Mouse (Mus musculus): Measurements from ENCODE around the gene Hsp90aa1.
"Not testable (repeated sequence)": the region's sequence is repeated elsewhere in the genome, so short reads cannot be mapped to it uniquely, and the experiment has no call there.

The Hsp90aa1 gene

GRCm38 (mm10) chr12:110702556-110702955 is at the start of gene Hsp90aa1:
Gene Hsp90aa1, minus strand, starts transcription at chr12:110702728.
- no peak for DNase-seq (ENCODE audit: low spot score in 2 of 2)

- DNase-seq (ENCODE audit: low spot score in 2 of 2) = peak; percentile 31 to 41
Observed at GRCm38 (mm10) chr12:110750770-110751439, 48.4 kb upstream of the Hsp90aa1 start.

- DNase-seq (ENCODE audit: low spot score in 2 of 2) = no peak
Observed at GRCm38 (mm10) chr12:110738158-110738921, 35.8 kb upstream of the Hsp90aa1 start.

GRCm38 (mm10) chr12:110737170-110738157 is 34.9 kb upstream of the Hsp90aa1 start, which contains the start of gene Wdr20:
Gene Wdr20, plus strand, starts transcription at chr12:110737944.
- DNase-seq (ENCODE audit: low spot score in 2 of 2) = peak; percentile 97 to 99

DNA sequence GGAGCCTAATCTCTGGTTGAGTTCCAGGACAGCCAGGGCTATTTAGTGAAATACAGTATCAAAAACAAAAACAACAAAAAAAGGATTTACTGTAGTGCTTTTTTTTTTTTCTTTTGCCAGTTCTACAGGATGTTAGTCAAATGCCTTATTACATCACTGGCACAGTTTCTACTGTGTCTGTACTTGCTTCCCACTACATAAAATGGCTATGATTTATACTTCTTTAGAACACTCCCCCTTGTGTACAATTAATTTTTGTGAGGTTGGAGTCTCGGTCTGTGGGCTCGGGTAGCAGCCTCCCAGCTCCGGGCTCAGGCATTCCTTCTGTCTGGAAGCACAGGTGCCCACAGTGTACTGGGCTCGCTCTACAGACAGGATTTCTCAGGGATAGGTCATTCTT is 34.1 kb upstream of the Hsp90aa1 start:
- DNase-seq (ENCODE audit: low spot score in 2 of 2) = no peak

GRCm38 (mm10) chr12:110733254-110733653 is 30.7 kb upstream of the Hsp90aa1 start:
- not testable (repeated sequence) for DNase-seq (ENCODE audit: low spot score in 2 of 2)

GRCm38 (mm10) chr12:110726428-110726827 is 23.9 kb upstream of the Hsp90aa1 start:
- DNase-seq (ENCODE audit: low spot score in 2 of 2) = no peak

DNA sequence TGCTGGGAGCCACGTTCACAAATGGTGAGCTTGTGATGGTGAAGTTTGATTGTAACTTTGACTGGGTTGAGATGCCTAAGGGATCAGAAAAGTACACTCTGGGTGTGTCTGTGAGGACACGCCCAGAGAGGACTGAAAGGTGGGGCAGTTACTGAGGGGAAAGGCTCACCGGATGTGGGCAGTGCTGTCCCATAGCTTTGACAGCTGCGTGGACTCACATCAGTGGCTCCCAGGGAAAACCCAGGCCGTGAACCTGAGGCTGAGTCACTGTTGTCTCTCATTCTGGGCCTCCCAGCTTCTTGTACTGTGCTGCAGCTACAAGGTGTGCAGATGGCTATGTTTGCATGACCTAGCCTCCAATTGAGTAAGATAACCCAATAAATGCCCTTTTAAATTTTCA is 23.0 kb upstream of the Hsp90aa1 start:
- DNase-seq (ENCODE audit: low spot score in 2 of 2) = no peak

GRCm38 (mm10) chr12:110725051-110725450 is 22.5 kb upstream of the Hsp90aa1 start:
- no peak for DNase-seq (ENCODE audit: low spot score in 2 of 2)

GRCm38 (mm10) chr12:110716004-110716403 is 13.5 kb upstream of the Hsp90aa1 start:
- DNase-seq (ENCODE audit: low spot score in 2 of 2) = no peak

- DNase-seq (ENCODE audit: low spot score in 2 of 2) = no peak
Observed at GRCm38 (mm10) chr12:110714215-110714614, 11.7 kb upstream of the Hsp90aa1 start.

DNA sequence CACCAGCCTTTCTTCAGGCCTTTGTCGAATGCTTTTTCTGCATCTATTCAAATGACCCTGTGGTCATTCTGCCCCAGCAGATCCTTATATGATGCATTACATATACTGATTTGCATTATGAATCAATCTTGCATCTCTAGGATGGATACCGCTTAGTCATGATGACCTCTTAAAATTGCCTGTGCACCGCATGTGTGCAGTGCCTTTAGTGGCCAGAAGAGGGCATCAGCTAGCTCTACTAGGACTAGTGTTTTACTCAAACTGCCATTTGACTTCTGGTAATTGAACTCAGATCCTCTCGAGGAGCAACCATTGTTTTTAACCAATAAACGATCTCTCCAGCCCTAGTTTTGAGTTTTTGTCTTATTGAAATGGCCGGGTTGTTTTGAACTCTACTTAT is 11.3 kb upstream of the Hsp90aa1 start:
- DNase-seq (ENCODE audit: low spot score in 2 of 2) = no peak

GRCm38 (mm10) chr12:110711270-110711669 is 8.7 kb upstream of the Hsp90aa1 start:
- no peak for DNase-seq (ENCODE audit: low spot score in 2 of 2)

GRCm38 (mm10) chr12:110707451-110707850 is 4.9 kb upstream of the Hsp90aa1 start:
- no peak for DNase-seq (ENCODE audit: low spot score in 2 of 2)

- peak in 1 of 2 experiments; percentile 18 for DNase-seq (ENCODE audit: low spot score in 2 of 2)
Observed at GRCm38 (mm10) chr12:110706337-110707231, 4.1 kb upstream of the Hsp90aa1 start.

GRCm38 (mm10) chr12:110705419-110705818 is 2.9 kb upstream of the Hsp90aa1 start:
- DNase-seq (ENCODE audit: low spot score in 2 of 2) = not testable (repeated sequence)

GRCm38 (mm10) chr12:110703682-110704081 is 1.2 kb upstream of the Hsp90aa1 start:
- no peak for DNase-seq (ENCODE audit: low spot score in 2 of 2)

- DNase-seq (ENCODE audit: low spot score in 2 of 2) = peak; percentile 60 to 84
Observed at GRCm38 (mm10) chr12:110703008-110703471, 512 bp upstream of the Hsp90aa1 start.

DNA sequence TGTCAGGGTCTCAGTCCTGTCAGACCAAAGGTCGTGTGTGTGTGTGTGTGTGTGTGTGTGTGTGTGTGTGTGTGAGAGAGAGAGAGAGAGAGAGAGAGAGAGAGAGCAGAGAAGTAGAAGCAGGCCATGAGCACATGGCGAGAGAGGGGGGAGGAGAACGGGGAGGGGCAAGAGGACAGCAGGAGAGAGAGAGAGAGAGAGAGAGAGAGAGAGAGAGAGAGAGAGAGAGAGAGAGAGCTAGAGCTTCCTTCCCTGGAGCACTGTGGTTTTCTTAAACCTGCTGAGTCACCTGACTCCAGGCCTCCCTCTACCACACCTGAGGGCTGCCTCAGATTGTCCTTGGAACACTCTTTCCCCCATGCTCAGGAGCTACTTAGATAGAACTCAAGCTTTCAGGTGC is 1.2 kb downstream of the Hsp90aa1 start:
- not testable (repeated sequence) for DNase-seq (ENCODE audit: low spot score in 2 of 2)

DNA sequence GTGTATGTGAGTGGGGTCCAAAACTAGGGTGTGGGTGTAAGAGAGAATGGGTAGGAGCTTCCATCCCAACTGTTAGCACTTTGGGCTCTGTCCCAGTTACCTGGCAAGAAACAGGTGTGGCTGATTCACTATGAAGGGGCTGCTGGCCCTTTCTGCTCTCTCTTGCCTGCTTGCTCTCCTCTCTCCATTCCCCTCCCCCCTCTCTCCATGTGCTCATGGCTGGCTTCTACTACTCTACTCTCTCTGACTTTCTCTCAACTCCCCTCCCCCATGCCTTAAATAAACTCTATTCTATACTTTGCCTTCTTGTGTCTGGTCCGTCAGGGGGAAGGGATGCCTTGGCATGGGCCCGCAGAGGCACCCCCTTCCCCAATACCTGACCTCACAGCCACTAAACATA is 1.8 kb downstream of the Hsp90aa1 start:
- DNase-seq (ENCODE audit: low spot score in 2 of 2) = no peak

DNA sequence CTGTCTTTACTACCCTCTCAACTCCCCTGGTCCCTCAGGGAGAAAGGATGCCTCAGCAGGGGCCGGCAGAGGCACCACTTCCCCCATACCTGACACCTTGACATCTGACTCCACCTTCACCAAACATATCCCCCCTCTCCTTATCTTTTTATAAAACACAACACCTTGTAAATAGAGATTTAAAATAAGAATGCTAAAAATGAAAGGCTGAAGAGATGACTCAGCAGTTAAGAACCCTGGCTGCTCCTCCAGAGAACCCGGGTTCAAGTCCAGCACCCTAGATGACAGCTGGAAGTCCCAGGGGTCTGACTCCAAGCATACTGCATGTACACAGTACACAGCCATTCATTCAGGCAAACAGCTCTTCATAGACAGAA is 3.4 kb downstream of the Hsp90aa1 start:
- no peak for DNase-seq (ENCODE audit: low spot score in 2 of 2)

Data from natural killer cell, adult 2 months (primary cell).